Comparison of ENCODE assay signal across 21 mouse cellular contexts in the genomic region with DNA sequence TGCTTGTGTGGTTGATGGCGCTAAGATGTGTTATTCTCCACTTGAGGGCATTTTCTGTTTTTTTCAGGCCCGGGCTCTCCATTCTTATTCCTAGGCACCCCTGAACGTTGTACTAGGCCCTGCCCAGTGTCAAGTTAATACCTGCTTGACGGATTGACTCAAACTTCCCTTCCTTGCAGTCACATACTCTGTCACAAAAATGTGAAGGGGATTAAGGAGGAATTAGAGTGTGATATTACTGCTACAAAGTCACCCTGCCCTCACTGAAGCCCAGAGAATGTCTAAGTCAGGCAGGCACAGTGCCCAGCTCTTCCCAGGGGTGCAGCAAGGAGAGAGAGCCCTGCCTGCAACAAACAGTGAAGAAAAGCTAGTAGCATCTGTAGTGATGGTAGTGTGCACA.
A peak's percentile ranks its signal among the peaks of the same experiment; 100 is the strongest.
DNase-seq lines count a peak whose midpoint lies in the region; ATAC-seq and TF ChIP-seq lines count a peak whose summit lies in the region.
"Had no signal": no experiment of that assay in that cellular context is flagged by ENCODE, and none has a peak within 500 bp of the region (broad histone marks: within the 10 kb centered on the region; RNA-seq: fewer than 3 reads in every experiment).

No protein-coding gene starts in this region.

- intact Hi-C loops in left cerebral cortex, postnatal 4 days (cut with DNase I): no loop called here
- intact Hi-C loops in left cerebral cortex, postnatal 25 days (cut with DNase I): no loop called here

- H3K36me3 ChIP-seq in stomach, embryonic 14.5 days (ENCODE audit: control insufficient read depth, insufficient read depth, low read length): no peaks in the 10 kb centered on the region
- H3K36me3 ChIP-seq in hindbrain, embryonic 11.5 days (ENCODE audit: control insufficient read depth, insufficient read depth, low read length): no peaks in the 10 kb centered on the region
- H3K36me3 ChIP-seq: embryonic facial prominence, embryonic 12.5 days; forebrain, embryonic 10.5 days; heart, embryonic 13.5 days; hindbrain, embryonic 15.5 days had no signal

- no peak overlapping the region for H3K4me3 ChIP-seq in embryonic fibroblast, embryonic 13.5 days (ENCODE audit: insufficient read depth, low read length)
- H3K4me3 ChIP-seq in stomach, embryonic 14.5 days (ENCODE audit: low read depth, low read length): no peak overlapping the region
- no peak overlapping the region for H3K4me3 ChIP-seq in hindbrain, embryonic 11.5 days (ENCODE audit: low read depth, low read length)
- H3K4me3 ChIP-seq: embryonic facial prominence, embryonic 12.5 days; forebrain, embryonic 10.5 days; gastrocnemius, adult 2 months; heart, embryonic 13.5 days; hindbrain, embryonic 15.5 days had no signal

- no peak overlapping the region for H3K9ac ChIP-seq in stomach, embryonic 14.5 days (replicated peaks; ENCODE audit: low read depth, low read length)
- H3K9ac ChIP-seq in hindbrain, embryonic 11.5 days (ENCODE audit: low read depth, low read length): no peak overlapping the region
- H3K9ac ChIP-seq: embryonic facial prominence, embryonic 12.5 days; heart, embryonic 13.5 days; hindbrain, embryonic 15.5 days had no signal

- H3K27ac ChIP-seq in embryonic fibroblast, embryonic 13.5 days (ENCODE audit: insufficient read depth, low read length): peak overlapping the region; percentile 94; the same call in 1 of the 2 replicates
- peak overlapping the region; percentile 76; the same call in 1 of the 2 replicates for H3K27ac ChIP-seq in stomach, embryonic 14.5 days (ENCODE audit: low read length)
- H3K27ac ChIP-seq in hindbrain, embryonic 11.5 days (ENCODE audit: low read depth, low read length): no peak overlapping the region
- H3K27ac ChIP-seq: forebrain, embryonic 10.5 days; gastrocnemius, adult 2 months; heart, embryonic 13.5 days; hindbrain, embryonic 15.5 days had no signal

- 44% methylated on average over 4 of the region's 4 CpGs for WGBS in stomach, embryonic 14.5 days
- WGBS in hindbrain, embryonic 11.5 days: 75% methylated on average over 4 of the region's 4 CpGs

- peak; percentile 26 for DNase-seq in adrenal gland, postnatal 10 days
- no peak for DNase-seq in adrenal gland, adult 8-10 months
- DNase-seq in left cerebral cortex, postnatal 4 days: peak; percentile 9
- DNase-seq in left cerebral cortex, postnatal 25 days (ENCODE audit: low spot score in 2 of 2): no peak
- DNase-seq in hindbrain, embryonic 11.5 days (ENCODE audit: low spot score): no peak
- DNase-seq in layer of hippocampus, postnatal 14 days (ENCODE audit: low spot score in 2 of 2): no peak
- DNase-seq: cerebellum, adult 9-10 months; gastrocnemius, adult 2 months; kidney, postnatal 36 days; layer of hippocampus, adult 9-11 months; lung, adult 18-20 months; lung, postnatal 36 days had no signal

- peaks cover 10% of the 10 kb centered on the region for H3K4me1 ChIP-seq in embryonic fibroblast, embryonic 13.5 days (ENCODE audit: control insufficient read depth, insufficient read depth, low read length)
- peaks cover 20% of the 10 kb centered on the region for H3K4me1 ChIP-seq in stomach, embryonic 14.5 days (ENCODE audit: control insufficient read depth, insufficient read depth, low read length)
- H3K4me1 ChIP-seq in hindbrain, embryonic 11.5 days (replicated peaks; ENCODE audit: control insufficient read depth, insufficient read depth, low read length): no peaks in the 10 kb centered on the region
- H3K4me1 ChIP-seq: hindbrain, embryonic 15.5 days had no signal

- H3K4me2 ChIP-seq in stomach, embryonic 14.5 days (replicated peaks; ENCODE audit: low read depth, low read length): no peak overlapping the region
- H3K4me2 ChIP-seq in hindbrain, embryonic 11.5 days (replicated peaks; ENCODE audit: low read depth, low read length): no peak overlapping the region
- H3K4me2 ChIP-seq: embryonic facial prominence, embryonic 12.5 days; heart, embryonic 13.5 days; hindbrain, embryonic 15.5 days; liver, embryonic 11.5 days had no signal

- no peak for ATAC-seq in stomach, embryonic 14.5 days (ENCODE audit: insufficient number of reproducible peaks, insufficient read depth, low FRiP score, low read depth)
- no peak for ATAC-seq in hindbrain, embryonic 11.5 days (ENCODE audit: low FRiP score)
- ATAC-seq: CD4-positive, CD25-positive, alpha-beta regulatory T cell, adult 4 months; intestine, embryonic 16.5 days had no signal

- TF ChIP-seq CTCF in embryonic fibroblast, embryonic 13.5 days (IDR thresholded peaks at IDR 0.05; ENCODE audit: borderline replicate concordance, insufficient read depth, low read length): no peak

- TF ChIP-seq POLR2A in embryonic fibroblast, embryonic 13.5 days (IDR thresholded peaks at IDR 0.05; ENCODE audit: low read depth, low read length): no peak

- no peaks in the 10 kb centered on the region for H3K27me3 ChIP-seq in stomach, embryonic 14.5 days (ENCODE audit: control insufficient read depth, insufficient read depth, low read length)
- no peaks in the 10 kb centered on the region for H3K27me3 ChIP-seq in hindbrain, embryonic 11.5 days (ENCODE audit: control insufficient read depth, insufficient read depth, low read length)
- H3K27me3 ChIP-seq: embryonic facial prominence, embryonic 12.5 days; heart, embryonic 13.5 days; hindbrain, embryonic 15.5 days had no signal

- no peaks in the 10 kb centered on the region for H3K9me3 ChIP-seq in stomach, embryonic 14.5 days (ENCODE audit: control insufficient read depth, low read depth, low read length)
- H3K9me3 ChIP-seq in hindbrain, embryonic 11.5 days (ENCODE audit: control insufficient read depth, low read length): no peaks in the 10 kb centered on the region
- H3K9me3 ChIP-seq: embryonic facial prominence, embryonic 12.5 days; forebrain, embryonic 10.5 days; heart, embryonic 13.5 days; hindbrain, embryonic 15.5 days had no signal

Comparison
In these comparisons a context has a peak if more than half of its experiments do, and no peak if none do; other contexts are left out.
1. DNase-seq: peak in adrenal gland, postnatal 10 days (single experiment) and left cerebral cortex, postnatal 4 days (single experiment); none in adrenal gland, adult 8-10 months (single experiment), left cerebral cortex, postnatal 25 days (0 of 2), hindbrain, embryonic 11.5 days (single experiment) and layer of hippocampus, postnatal 14 days (0 of 2).